Mouse (Mus musculus): ENCODE results near the gene Ypel2. TPM values are rescaled to one million over a fixed set of nuclear protein-coding genes. Genes with fewer than 3 reads are reported as not detected.

Gene Ypel2
- polyA plus RNA-seq, 1 experiment from 2014 or later = 16.8 TPM

- H3K4me2 ChIP-seq = no peak overlapping the region
- H3K4me3 ChIP-seq (ENCODE audit: low read depth, low read length) = no peak overlapping the region
- no peak overlapping the region for H3K9ac ChIP-seq (ENCODE audit: low read depth, low read length)
- no peaks in the 10 kb centered on the region for H3K9me3 ChIP-seq (replicated peaks; ENCODE audit: control insufficient read depth, low read length)
- H3K27me3 ChIP-seq (ENCODE audit: control insufficient read depth, insufficient read depth, low read length) = no peaks in the 10 kb centered on the region
- ATAC-seq (replicated peaks; ENCODE audit: insufficient number of reproducible peaks, low FRiP score, low TSS enrichment) = no peak
- peaks cover 31% of the 10 kb centered on the region for H3K4me1 ChIP-seq (ENCODE audit: control insufficient read depth, insufficient read depth, low read length)
- H3K36me3 ChIP-seq (ENCODE audit: control insufficient read depth, insufficient read depth, low read length) = peaks cover 12% of the 10 kb centered on the region
- peak overlapping the region; percentile 54; the same call in 1 of the 2 replicates for H3K27ac ChIP-seq (ENCODE audit: low read depth, low read length)
- 49% methylated on average over 3 of the region's 3 CpGs for WGBS (ENCODE audit: insufficient replicate concordance)
Observed at GRCm38 (mm10) chr11:86938551-86938950, 55.0 kb downstream of the Ypel2 start.

- Histone ChIP-seq H3K27me3 (ENCODE audit: control insufficient read depth, insufficient read depth, low read length) (no peaks in the 10 kb centered on the region), H3K36me3 (ENCODE audit: control insufficient read depth, insufficient read depth, low read length) (peaks cover 8% of the 10 kb centered on the region; the same call in 1 of the 2 replicates), H3K4me2 (no peak overlapping the region), H3K27ac (ENCODE audit: low read depth, low read length) (peak overlapping the region; percentile 54; the same call in 1 of the 2 replicates), H3K9me3 (replicated peaks; ENCODE audit: control insufficient read depth, low read length) (no peaks in the 10 kb centered on the region), H3K4me3 (ENCODE audit: low read depth, low read length) (no peak overlapping the region), H3K9ac (ENCODE audit: low read depth, low read length) (no peak overlapping the region), H3K4me1 (ENCODE audit: control insufficient read depth, insufficient read depth, low read length) (peaks cover 31% of the 10 kb centered on the region)
- ATAC-seq (replicated peaks; ENCODE audit: insufficient number of reproducible peaks, low FRiP score, low TSS enrichment) = no peak
- 65% methylated on average over 4 of the region's 4 CpGs for WGBS (ENCODE audit: insufficient replicate concordance)
Observed at GRCm38 (mm10) chr11:86938108-86938507, 55.4 kb downstream of the Ypel2 start.

DNA sequence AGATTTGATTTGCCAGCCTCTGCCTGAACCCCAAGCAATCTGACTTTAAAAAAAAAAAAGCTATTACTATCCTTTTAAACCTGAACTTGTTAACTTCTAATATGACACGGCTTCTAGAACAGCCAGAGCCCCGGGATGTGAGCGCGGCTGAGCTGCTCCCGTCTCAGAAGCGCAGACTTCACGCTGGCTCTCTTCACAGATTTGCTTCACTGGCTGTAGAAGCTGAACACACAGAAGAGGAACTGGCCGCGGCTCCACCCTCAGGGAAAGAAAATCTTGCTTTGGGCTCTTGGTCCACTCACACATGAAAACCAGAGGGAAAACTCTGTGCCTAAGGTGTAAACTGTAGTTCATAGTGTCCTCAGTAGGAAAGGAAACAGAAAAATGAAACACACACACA, 56.6 kb downstream of the Ypel2 start:
- Histone ChIP-seq H3K27ac (ENCODE audit: low read depth, low read length) (no peak overlapping the region), H3K36me3 (ENCODE audit: control insufficient read depth, insufficient read depth, low read length) (0 out of 2 replicates have a peak, but pooled peaks cover 6% of the 10 kb centered on the region), H3K27me3 (ENCODE audit: control insufficient read depth, insufficient read depth, low read length) (no peaks in the 10 kb centered on the region), H3K9ac (ENCODE audit: low read depth, low read length) (no peak overlapping the region), H3K4me3 (ENCODE audit: low read depth, low read length) (no peak overlapping the region), H3K4me2 (no peak overlapping the region), H3K9me3 (replicated peaks; ENCODE audit: control insufficient read depth, low read length) (no peaks in the 10 kb centered on the region), H3K4me1 (ENCODE audit: control insufficient read depth, insufficient read depth, low read length) (peaks cover 28% of the 10 kb centered on the region)
- ATAC-seq (replicated peaks; ENCODE audit: insufficient number of reproducible peaks, low FRiP score, low TSS enrichment) = no peak
- 57% methylated on average over 9 of the region's 9 CpGs for WGBS (ENCODE audit: insufficient replicate concordance)

- Histone ChIP-seq H3K27me3 (ENCODE audit: control insufficient read depth, insufficient read depth, low read length) (no peaks in the 10 kb centered on the region), H3K27ac (ENCODE audit: low read depth, low read length) (no peak overlapping the region), H3K9ac (ENCODE audit: low read depth, low read length) (no peak overlapping the region), H3K4me3 (ENCODE audit: low read depth, low read length) (no peak overlapping the region), H3K36me3 (ENCODE audit: control insufficient read depth, insufficient read depth, low read length) (0 out of 2 replicates have a peak, but pooled peaks cover 4% of the 10 kb centered on the region), H3K4me1 (ENCODE audit: control insufficient read depth, insufficient read depth, low read length) (peaks cover 19% of the 10 kb centered on the region), H3K9me3 (replicated peaks; ENCODE audit: control insufficient read depth, low read length) (no peaks in the 10 kb centered on the region), H3K4me2 (no peak overlapping the region)
- WGBS (ENCODE audit: insufficient replicate concordance) = 66% methylated on average over 2 of the region's 2 CpGs
- 0 out of 2 replicates have a peak, but pooled peaks have one; percentile 4 for ATAC-seq (replicated peaks; ENCODE audit: insufficient number of reproducible peaks, low FRiP score, low TSS enrichment)
Observed at GRCm38 (mm10) chr11:86934895-86935294, 58.6 kb downstream of the Ypel2 start.

- Histone ChIP-seq H3K27me3 (ENCODE audit: control insufficient read depth, insufficient read depth, low read length) (no peaks in the 10 kb centered on the region), H3K9me3 (replicated peaks; ENCODE audit: control insufficient read depth, low read length) (no peaks in the 10 kb centered on the region), H3K4me1 (ENCODE audit: control insufficient read depth, insufficient read depth, low read length) (peaks cover 4% of the 10 kb centered on the region; the same call in 1 of the 2 replicates), H3K4me3 (ENCODE audit: low read depth, low read length) (no peak overlapping the region), H3K36me3 (ENCODE audit: control insufficient read depth, insufficient read depth, low read length) (no peaks in the 10 kb centered on the region), H3K4me2 (no peak overlapping the region), H3K27ac (ENCODE audit: low read depth, low read length) (no peak overlapping the region), H3K9ac (ENCODE audit: low read depth, low read length) (no peak overlapping the region)
- no peak for ATAC-seq (replicated peaks; ENCODE audit: insufficient number of reproducible peaks, low FRiP score, low TSS enrichment)
- WGBS (ENCODE audit: insufficient replicate concordance) = 88% methylated on average over 2 of the region's 2 CpGs
Observed at GRCm38 (mm10) chr11:86932201-86932600, 61.3 kb downstream of the Ypel2 start.

DNA sequence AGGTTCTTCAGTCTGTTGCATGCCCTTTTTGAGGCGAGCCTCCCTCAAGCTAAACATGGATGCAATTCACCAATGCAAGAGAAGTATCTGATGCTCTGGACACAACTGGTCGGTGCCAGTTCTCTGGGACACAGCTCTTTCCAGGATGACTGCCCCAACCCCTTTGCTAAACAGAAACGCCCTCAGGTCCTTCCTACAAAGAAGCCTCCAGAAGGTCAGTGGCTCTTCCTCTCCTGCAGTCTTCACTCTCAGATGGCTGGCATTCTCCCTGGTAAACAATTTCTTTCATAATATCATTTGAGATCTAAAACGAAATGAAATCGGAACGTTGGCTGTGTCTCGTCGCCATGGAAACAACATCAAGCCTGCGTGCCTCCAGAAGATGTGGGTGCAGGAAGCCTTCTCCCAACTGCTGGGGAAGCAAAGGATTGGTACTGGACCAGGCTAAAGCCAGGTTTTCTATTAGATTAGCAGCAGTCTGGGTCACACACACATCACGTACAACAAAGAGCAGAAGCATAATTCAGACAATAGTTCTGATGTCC, 62.8 kb downstream of the Ypel2 start:
- ATAC-seq (replicated peaks; ENCODE audit: insufficient number of reproducible peaks, low FRiP score, low TSS enrichment) = no peak
- 78% methylated on average over 10 of the region's 10 CpGs for WGBS (ENCODE audit: insufficient replicate concordance)
- no peaks in the 10 kb centered on the region for H3K36me3 ChIP-seq (ENCODE audit: control insufficient read depth, insufficient read depth, low read length)
- peaks cover 4% of the 10 kb centered on the region; the same call in 1 of the 2 replicates for H3K4me1 ChIP-seq (ENCODE audit: control insufficient read depth, insufficient read depth, low read length)
- no peak overlapping the region for H3K27ac ChIP-seq (ENCODE audit: low read depth, low read length)
- H3K9ac ChIP-seq (ENCODE audit: low read depth, low read length) = no peak overlapping the region
- no peak overlapping the region for H3K4me2 ChIP-seq
- H3K9me3 ChIP-seq (replicated peaks; ENCODE audit: control insufficient read depth, low read length) = no peaks in the 10 kb centered on the region
- H3K27me3 ChIP-seq (ENCODE audit: control insufficient read depth, insufficient read depth, low read length) = no peaks in the 10 kb centered on the region
- no peak overlapping the region for H3K4me3 ChIP-seq (ENCODE audit: low read depth, low read length)

DNA sequence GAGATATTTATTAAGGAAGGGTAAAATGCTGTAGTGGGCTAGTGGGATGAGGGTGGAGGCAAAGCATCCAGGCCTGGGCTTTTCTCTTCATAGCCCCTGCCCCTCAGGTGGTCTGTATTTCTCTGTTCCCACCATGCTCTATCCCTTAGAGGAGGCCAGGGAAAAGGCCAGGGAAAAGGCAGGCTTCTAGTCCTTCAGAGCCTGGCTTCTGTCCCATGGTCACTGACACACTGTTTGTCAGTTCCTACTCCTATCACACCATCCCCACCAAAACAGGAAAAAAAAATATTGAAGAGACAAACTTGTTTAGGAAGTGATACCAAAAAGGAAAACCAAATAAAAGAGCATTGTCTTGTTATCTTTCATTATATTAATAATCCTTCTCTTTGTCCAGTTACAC, 63.5 kb downstream of the Ypel2 start:
- Histone ChIP-seq H3K36me3 (ENCODE audit: control insufficient read depth, insufficient read depth, low read length) (no peaks in the 10 kb centered on the region), H3K9me3 (replicated peaks; ENCODE audit: control insufficient read depth, low read length) (no peaks in the 10 kb centered on the region), H3K27ac (ENCODE audit: low read depth, low read length) (no peak overlapping the region), H3K4me1 (ENCODE audit: control insufficient read depth, insufficient read depth, low read length) (peaks cover 4% of the 10 kb centered on the region; the same call in 1 of the 2 replicates), H3K4me2 (no peak overlapping the region), H3K27me3 (ENCODE audit: control insufficient read depth, insufficient read depth, low read length) (no peaks in the 10 kb centered on the region), H3K4me3 (ENCODE audit: low read depth, low read length) (no peak overlapping the region), H3K9ac (ENCODE audit: low read depth, low read length) (no peak overlapping the region)
- no peak for ATAC-seq (replicated peaks; ENCODE audit: insufficient number of reproducible peaks, low FRiP score, low TSS enrichment)

DNA sequence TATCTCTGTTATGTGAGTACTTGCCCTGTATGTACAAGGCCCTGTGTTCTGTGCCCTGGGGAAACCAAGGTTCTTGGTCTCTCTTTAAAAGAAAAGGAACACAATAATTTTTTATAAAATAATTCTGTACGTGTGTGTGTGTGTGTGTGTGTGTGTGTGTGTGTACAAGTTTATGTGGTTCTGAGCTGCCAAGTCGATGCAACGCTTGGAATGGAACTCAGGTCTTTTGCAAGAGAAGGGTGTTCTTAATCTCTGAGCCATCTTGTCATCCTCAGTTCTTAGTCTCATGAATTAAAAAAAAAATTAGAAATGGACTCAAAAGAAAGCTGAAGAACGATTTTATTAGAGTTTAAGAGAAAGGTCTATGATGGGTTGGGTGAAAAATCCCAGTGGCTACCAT, 64.0 kb downstream of the Ypel2 start:
- H3K4me2 ChIP-seq = no peak overlapping the region
- no peak overlapping the region for H3K27ac ChIP-seq (ENCODE audit: low read depth, low read length)
- WGBS (ENCODE audit: insufficient replicate concordance) = 78% methylated on average over 4 of the region's 4 CpGs
- H3K4me1 ChIP-seq (ENCODE audit: control insufficient read depth, insufficient read depth, low read length) = 0 out of 2 replicates have a peak, but pooled peaks cover 4% of the 10 kb centered on the region
- H3K4me3 ChIP-seq (ENCODE audit: low read depth, low read length) = no peak overlapping the region
- H3K27me3 ChIP-seq (ENCODE audit: control insufficient read depth, insufficient read depth, low read length) = no peaks in the 10 kb centered on the region
- H3K9ac ChIP-seq (ENCODE audit: low read depth, low read length) = no peak overlapping the region
- no peaks in the 10 kb centered on the region for H3K36me3 ChIP-seq (ENCODE audit: control insufficient read depth, insufficient read depth, low read length)
- ATAC-seq (replicated peaks; ENCODE audit: insufficient number of reproducible peaks, low FRiP score, low TSS enrichment) = no peak
- no peaks in the 10 kb centered on the region for H3K9me3 ChIP-seq (replicated peaks; ENCODE audit: control insufficient read depth, low read length)

- 64% methylated on average over 9 of the region's 9 CpGs for WGBS (ENCODE audit: insufficient replicate concordance)
- no peaks in the 10 kb centered on the region for H3K9me3 ChIP-seq (replicated peaks; ENCODE audit: control insufficient read depth, low read length)
Observed at GRCm38 (mm10) chr11:86925085-86925638, 68.3 kb downstream of the Ypel2 start.

More at GRCm38 (mm10) chr11:86925085-86925638, 68.3 kb downstream of the Ypel2 start:
- Histone ChIP-seq H3K9ac (ENCODE audit: low read depth, low read length) (no peak overlapping the region), H3K4me3 (ENCODE audit: low read depth, low read length) (no peak overlapping the region), H3K36me3 (ENCODE audit: control insufficient read depth, insufficient read depth, low read length) (no peaks in the 10 kb centered on the region), H3K4me1 (ENCODE audit: control insufficient read depth, insufficient read depth, low read length) (peaks cover 18% of the 10 kb centered on the region), H3K27ac (ENCODE audit: low read depth, low read length) (no peak overlapping the region), H3K4me2 (no peak overlapping the region), H3K27me3 (ENCODE audit: control insufficient read depth, insufficient read depth, low read length) (no peaks in the 10 kb centered on the region)
- no peak for ATAC-seq (replicated peaks; ENCODE audit: insufficient number of reproducible peaks, low FRiP score, low TSS enrichment)
